Mouse (Mus musculus) cortical plate, adult 2 months (tissue): ENCODE data around the gene Gm6760.

Experiments
- CTCF ChIP-seq: fragments of 200-500 bp; IDR thresholded peaks from 2 replicates; pipeline ENCODE4 v1.5.1; 2011; ENCODE audit warnings: mild to moderate bottlenecking, control low read depth, low read length; ENCODE audit not compliant: insufficient read depth; ENCODE audit errors: extremely low read depth
- POLR2A ChIP-seq: fragments of 200-500 bp; IDR thresholded peaks from 2 replicates; pipeline ENCODE4 v1.6.1; 2011; ENCODE audit warnings: mild to moderate bottlenecking, low read length, control low read depth; ENCODE audit not compliant: insufficient read depth; ENCODE audit errors: extremely low read depth

DNA sequence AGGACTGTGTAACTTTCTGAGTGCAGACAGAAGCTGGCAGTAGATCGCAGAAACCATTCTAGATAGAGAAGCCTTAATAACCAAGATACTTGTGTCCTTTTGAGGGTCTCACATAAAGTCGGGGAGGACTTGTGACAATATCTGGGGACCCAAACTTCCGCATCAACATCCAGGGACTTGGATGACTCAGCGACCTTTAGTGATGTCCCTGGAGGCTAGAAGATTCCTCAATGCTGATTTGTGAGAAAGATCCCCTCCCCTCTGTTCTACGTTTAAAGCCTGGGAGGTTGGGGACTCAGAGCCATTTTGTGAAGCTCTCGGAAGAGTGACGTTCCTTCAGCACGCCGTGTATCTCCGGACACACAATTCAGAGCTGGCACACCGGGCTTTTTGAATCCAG, 21.2 kb upstream of the Gm6760 start, which contains the start of gene 3830417A13Rik:
- TF ChIP-seq CTCF (no peak), POLR2A (no peak)
